Mouse (Mus musculus) heart, embryonic 15.5 days (tissue): ENCODE measurements around the gene Mob3b. TPM values are rescaled to one million over a fixed set of nuclear protein-coding genes. Genes with fewer than 3 reads are reported as not detected.

Source experiments
- ATAC-seq: fragments of 200-750 bp; cut with Nextera tagmentation; replicated peaks from 2 replicates; pipeline ENCODE4 v1.8.0; 2017; ENCODE audit warnings: low read depth, moderate TSS enrichment; ENCODE audit not compliant: insufficient number of reproducible peaks, insufficient read depth, low FRiP score
- H3K27ac ChIP-seq: fragments of 300-500 bp; sonication (generic); 2 replicates; pipeline ENCODE4 v1.5.1; 2015; ENCODE audit warnings: mild to moderate bottlenecking, inconsistent platforms
- H3K27me3 ChIP-seq: fragments of 300-500 bp; sonication (generic); 2 replicates; pipeline ENCODE4 v1.6.1; 2015; ENCODE audit warnings: inconsistent platforms
- H3K36me3 ChIP-seq: fragments of 300-500 bp; sonication (generic); 2 replicates; pipeline ENCODE4 v1.6.1; 2015; ENCODE audit warnings: mild to moderate bottlenecking, inconsistent platforms
- H3K4me1 ChIP-seq: fragments of 300-500 bp; sonication (generic); replicated peaks from 2 replicates; pipeline ENCODE4 v1.6.1; 2015; ENCODE audit warnings: inconsistent platforms
- H3K4me2 ChIP-seq: fragments of 300-500 bp; sonication (generic); 2 replicates; pipeline ENCODE4 v1.6.1; 2015; ENCODE audit warnings: inconsistent platforms, mild to moderate bottlenecking, moderate library complexity
- H3K4me3 ChIP-seq: fragments of 300-500 bp; sonication (generic); 2 replicates; pipeline ENCODE4 v1.5.1; 2015; ENCODE audit warnings: mild to moderate bottlenecking, inconsistent platforms
- H3K9ac ChIP-seq: fragments of 300-500 bp; sonication (generic); 2 replicates; pipeline ENCODE4 v1.6.1; 2015; ENCODE audit warnings: mild to moderate bottlenecking, inconsistent platforms
- H3K9me3 ChIP-seq: fragments of 300-500 bp; sonication (generic); replicated peaks from 2 replicates; pipeline ENCODE4 v1.6.1; 2016; ENCODE audit warnings: inconsistent platforms
- WGBS: fragments of 180-500 bp; shearing (Covaris S2); methylation state at CpG from one replicate; pipeline ENCODE4 v1.1.7; 2015; ENCODE audit warnings: mixed read lengths; 5-methylcytosine and 5-hydroxymethylcytosine counted together
- polyA plus RNA-seq: library from polyadenylated mRNA; unstranded; fragments of >200 nt; fragmentation: Nextera tagmentation; extraction: Ambion mirVana; gene quantifications from 2 replicates; pipeline ENCODE4 v1.2.1, GENCODE M21; 2015

Mob3b gene
- polyA plus RNA-seq, 1 experiment from 2014 or later = 4.1 TPM

GRCm38 (mm10) chr4:35031623-35032022 lies 125.7 kb downstream of the Mob3b start:
- no peak overlapping the region for H3K9ac ChIP-seq
- no peak overlapping the region for H3K4me3 ChIP-seq
- 52% methylated on average over 3 of the region's 3 CpGs for WGBS
- ATAC-seq = no peak
- no peaks in the 10 kb centered on the region; the same call in none of the 2 replicates for H3K4me1 ChIP-seq
- no peaks in the 10 kb centered on the region for H3K36me3 ChIP-seq
- no peaks in the 10 kb centered on the region for H3K9me3 ChIP-seq
- H3K27ac ChIP-seq = no peak overlapping the region
- no peak overlapping the region for H3K4me2 ChIP-seq
- no peaks in the 10 kb centered on the region for H3K27me3 ChIP-seq

GRCm38 (mm10) chr4:35031141-35031540 lies 126.1 kb downstream of the Mob3b start:
- Histone ChIP-seq H3K4me2 (no peak overlapping the region), H3K27ac (no peak overlapping the region), H3K9me3 (no peaks in the 10 kb centered on the region), H3K4me3 (no peak overlapping the region), H3K9ac (no peak overlapping the region), H3K27me3 (no peaks in the 10 kb centered on the region), H3K4me1 (no peaks in the 10 kb centered on the region; the same call in none of the 2 replicates), H3K36me3 (no peaks in the 10 kb centered on the region)
- 58% methylated on average over 5 of the region's 5 CpGs for WGBS
- no peak for ATAC-seq

GRCm38 (mm10) chr4:35018416-35018815 lies 138.9 kb downstream of the Mob3b start:
- no peak for ATAC-seq
- 82% methylated on average over 1 of the region's 1 CpGs for WGBS
- H3K27me3 ChIP-seq = no peaks in the 10 kb centered on the region
- H3K4me2 ChIP-seq = no peak overlapping the region
- no peaks in the 10 kb centered on the region for H3K4me1 ChIP-seq
- H3K36me3 ChIP-seq = no peaks in the 10 kb centered on the region
- H3K9me3 ChIP-seq = no peaks in the 10 kb centered on the region
- no peak overlapping the region for H3K27ac ChIP-seq
- no peak overlapping the region for H3K9ac ChIP-seq
- H3K4me3 ChIP-seq = no peak overlapping the region

- WGBS = 33% methylated on average over 10 of the region's 10 CpGs
- Histone ChIP-seq H3K36me3 (no peaks in the 10 kb centered on the region), H3K9me3 (no peaks in the 10 kb centered on the region), H3K4me3 (no peak overlapping the region), H3K4me1 (0 out of 2 replicates have a peak, but pooled peaks cover 10% of the 10 kb centered on the region), H3K9ac (no peak overlapping the region), H3K27me3 (0 out of 2 replicates have a peak, but pooled peaks cover 4% of the 10 kb centered on the region), H3K27ac (no peak overlapping the region), H3K4me2 (no peak overlapping the region)
- peak; percentile 72; the same call in 1 of the 2 replicates for ATAC-seq
Observed at GRCm38 (mm10) chr4:35012401-35013307, 144.6 kb downstream of the Mob3b start.

- no peaks in the 10 kb centered on the region for H3K9me3 ChIP-seq
- H3K27ac ChIP-seq = peak overlapping the region; percentile 46
- H3K27me3 ChIP-seq = 0 out of 2 replicates have a peak, but pooled peaks cover 4% of the 10 kb centered on the region
- no peak overlapping the region for H3K9ac ChIP-seq
- peak; percentile 20; the same call in 1 of the 2 replicates for ATAC-seq
- H3K4me3 ChIP-seq = no peak overlapping the region
- 6% methylated on average over 11 of the region's 11 CpGs for WGBS
- H3K4me2 ChIP-seq = peak overlapping the region; percentile 40
- H3K36me3 ChIP-seq = no peaks in the 10 kb centered on the region
- H3K4me1 ChIP-seq = peaks cover 31% of the 10 kb centered on the region
Observed at GRCm38 (mm10) chr4:35006541-35007260, 150.6 kb downstream of the Mob3b start.

GRCm38 (mm10) chr4:35006056-35006455 lies 151.2 kb downstream of the Mob3b start:
- Histone ChIP-seq H3K27ac (peak overlapping the region; percentile 46), H3K4me2 (peak overlapping the region; percentile 40; the same call in 1 of the 2 replicates), H3K9ac (no peak overlapping the region), H3K27me3 (0 out of 2 replicates have a peak, but pooled peaks cover 4% of the 10 kb centered on the region), H3K4me1 (peaks cover 29% of the 10 kb centered on the region), H3K36me3 (no peaks in the 10 kb centered on the region), H3K9me3 (no peaks in the 10 kb centered on the region), H3K4me3 (no peak overlapping the region)
- ATAC-seq = no peak
- 41% methylated on average over 6 of the region's 6 CpGs for WGBS

- Histone ChIP-seq H3K27ac (no peak overlapping the region), H3K4me1 (peaks cover 29% of the 10 kb centered on the region), H3K9me3 (no peaks in the 10 kb centered on the region), H3K36me3 (no peaks in the 10 kb centered on the region), H3K4me2 (no peak overlapping the region), H3K27me3 (0 out of 2 replicates have a peak, but pooled peaks cover 4% of the 10 kb centered on the region), H3K4me3 (no peak overlapping the region), H3K9ac (no peak overlapping the region)
- peak; percentile 44; the same call in 1 of the 2 replicates for ATAC-seq
- 35% methylated on average over 5 of the region's 5 CpGs for WGBS
Observed at GRCm38 (mm10) chr4:35005068-35005769, 152.1 kb downstream of the Mob3b start.

- peaks cover 29% of the 10 kb centered on the region for H3K4me1 ChIP-seq
- 82% methylated on average over 8 of the region's 8 CpGs for WGBS
- H3K4me3 ChIP-seq = no peak overlapping the region
- H3K9ac ChIP-seq = no peak overlapping the region
- no peaks in the 10 kb centered on the region for H3K9me3 ChIP-seq
- H3K27me3 ChIP-seq = 0 out of 2 replicates have a peak, but pooled peaks cover 4% of the 10 kb centered on the region
- H3K36me3 ChIP-seq = no peaks in the 10 kb centered on the region
- no peak for ATAC-seq
- no peak overlapping the region for H3K27ac ChIP-seq
- H3K4me2 ChIP-seq = no peak overlapping the region
Observed at GRCm38 (mm10) chr4:35004473-35004872, 152.8 kb downstream of the Mob3b start.

- H3K27me3 ChIP-seq = 0 out of 2 replicates have a peak, but pooled peaks cover 4% of the 10 kb centered on the region
- peaks cover 29% of the 10 kb centered on the region for H3K4me1 ChIP-seq
- 91% methylated on average over 8 of the region's 8 CpGs for WGBS
- no peak overlapping the region for H3K9ac ChIP-seq
- no peak for ATAC-seq
- H3K4me3 ChIP-seq = no peak overlapping the region
- no peaks in the 10 kb centered on the region for H3K36me3 ChIP-seq
- no peaks in the 10 kb centered on the region for H3K9me3 ChIP-seq
- H3K4me2 ChIP-seq = no peak overlapping the region
- no peak overlapping the region for H3K27ac ChIP-seq
Observed at GRCm38 (mm10) chr4:35003550-35004326, 153.5 kb downstream of the Mob3b start.

- Histone ChIP-seq H3K36me3 (no peaks in the 10 kb centered on the region), H3K27me3 (no peaks in the 10 kb centered on the region), H3K27ac (no peak overlapping the region), H3K9ac (no peak overlapping the region), H3K4me1 (peaks cover 9% of the 10 kb centered on the region; the same call in 1 of the 2 replicates), H3K9me3 (no peaks in the 10 kb centered on the region), H3K4me2 (no peak overlapping the region), H3K4me3 (no peak overlapping the region)
- ATAC-seq = no peak
- WGBS = 68% methylated on average over 7 of the region's 7 CpGs
Observed at GRCm38 (mm10) chr4:34996616-34997015, 160.7 kb downstream of the Mob3b start.
